Mouse (Mus musculus) Patski (cell line): Measurements from ENCODE around the gene Sel1l2. TPM values are rescaled to one million over a fixed set of nuclear protein-coding genes. Genes with fewer than 3 reads are reported as not detected.

ENCODE experiments used
- ATAC-seq: fragments of 100-300 bp; one replicate; pipeline ENCODE4 v1.8.0; 2021
- CTCF ChIA-PET: fragments of 350-600 bp; sonication (Branson Sonifier 250); formaldehyde crosslinking; loops from one replicate; lab custom pipeline; 2022; ENCODE audit warnings: inconsistent platforms; lab: Charles Lee
- POLR2A ChIA-PET: fragments of 350-600 bp; sonication (Branson Sonifier 250); formaldehyde crosslinking; loops from one replicate; lab custom pipeline; 2022; ENCODE audit warnings: antibody characterized with exemption, inconsistent platforms; lab: Charles Lee
- DNase-seq: peaks from one replicate; pipeline ENCODE4 v3.0.0-alpha.2; 2011; ENCODE audit warnings: low read depth, low spot score
- H3K27me3 ChIP-seq: fragments of 371-371 bp; one replicate; pipeline ENCODE4 v1.5.1; 2021
- CTCF ChIP-seq: fragments of 100-300 bp; IDR thresholded peaks from one replicate; pipeline ENCODE4 v1.5.1; 2021
- in situ Hi-C: fragments of 300-500 bp; cut with MboI; formaldehyde crosslinking; loops from 3 replicates; pipeline ENCODE4 v1.11.1; 2018; ENCODE audit warnings: low pct_unique_long_range_greater_than_20kb, mixed read lengths
- polyA plus RNA-seq: library from polyadenylated mRNA; unstranded; gene quantifications from one replicate; pipeline ENCODE4 v1.2.3, GENCODE M21; 2021

The Sel1l2 gene
- polyA plus RNA-seq: not detected

DNA sequence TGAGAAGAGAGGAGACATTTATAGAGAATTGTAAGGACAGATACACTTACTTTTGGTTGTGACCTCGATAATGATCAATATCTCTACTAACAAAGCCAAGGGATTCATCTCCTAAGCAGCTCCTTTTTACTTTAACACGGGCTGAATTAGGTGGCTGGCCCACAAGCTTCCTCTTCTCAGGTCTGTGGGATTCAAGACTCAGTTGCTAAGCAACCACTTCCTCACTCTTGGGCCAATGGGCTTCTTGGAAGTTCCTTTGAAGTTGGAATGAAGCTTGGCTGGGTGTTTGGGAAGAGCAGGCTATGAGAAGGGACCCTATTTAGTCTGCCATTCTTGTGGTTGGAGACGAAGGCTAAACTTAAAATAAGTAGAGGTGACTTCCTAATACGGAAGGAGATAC, at the start of gene Sel1l2:
Gene Sel1l2, minus strand, starts transcription at position 182 of the 400 bp plus-strand sequence.
- CTCF ChIA-PET: interaction anchor here (2.0 kb wide), 1 partner anchor 11 kb away, joined by 7 read pairs; no protein-coding TSS in a partner anchor
- ATAC-seq: no peak
- peaks cover 56% of the 10 kb centered on the region for H3K27me3 ChIP-seq
- no peak for TF ChIP-seq CTCF
- no peak for DNase-seq
- POLR2A ChIA-PET: no interaction called here
- in situ Hi-C loops: no loop called here

GRCm38 (mm10) chr2:140439081-140439480, 49.6 kb upstream of the Sel1l2 start:
- no peak for DNase-seq
- no peak for ATAC-seq
- H3K27me3 ChIP-seq: peaks cover 4% of the 10 kb centered on the region
- in situ Hi-C loops: no loop called here
- TF ChIP-seq CTCF: no peak
- CTCF ChIA-PET: no interaction called here
- POLR2A ChIA-PET: no interaction called here

DNA sequence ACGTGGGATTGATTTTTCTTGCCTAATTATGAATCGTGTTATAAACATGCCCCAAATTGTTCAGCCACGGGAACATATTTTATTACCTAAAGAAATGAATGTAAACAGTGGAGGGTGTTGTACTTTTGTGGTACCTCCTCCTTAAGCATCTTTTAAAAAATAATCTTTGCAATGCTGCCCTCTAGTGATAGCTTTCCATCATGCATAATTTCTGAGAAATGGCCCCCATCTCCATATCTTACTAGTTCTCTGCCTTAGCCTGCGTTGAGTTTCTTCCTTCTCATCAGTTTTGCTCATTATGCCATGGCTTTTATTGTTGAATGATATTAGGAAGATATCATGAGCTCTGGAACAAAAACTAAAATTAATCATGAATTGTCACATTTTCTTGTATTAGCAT, 37.8 kb upstream of the Sel1l2 start:
- no peaks in the 10 kb centered on the region for H3K27me3 ChIP-seq
- in situ Hi-C loops: no loop called here
- TF ChIP-seq CTCF: peak; percentile 61
- ATAC-seq (no peak), DNase-seq (no peak)
- CTCF ChIA-PET: interaction anchor here (0.7 to 1.8 kb wide), 4 partner anchors 19 to 251 kb away, joined by 3 to 5 read pairs (median 4); no protein-coding TSS in a partner anchor
- POLR2A ChIA-PET: no interaction called here

DNA sequence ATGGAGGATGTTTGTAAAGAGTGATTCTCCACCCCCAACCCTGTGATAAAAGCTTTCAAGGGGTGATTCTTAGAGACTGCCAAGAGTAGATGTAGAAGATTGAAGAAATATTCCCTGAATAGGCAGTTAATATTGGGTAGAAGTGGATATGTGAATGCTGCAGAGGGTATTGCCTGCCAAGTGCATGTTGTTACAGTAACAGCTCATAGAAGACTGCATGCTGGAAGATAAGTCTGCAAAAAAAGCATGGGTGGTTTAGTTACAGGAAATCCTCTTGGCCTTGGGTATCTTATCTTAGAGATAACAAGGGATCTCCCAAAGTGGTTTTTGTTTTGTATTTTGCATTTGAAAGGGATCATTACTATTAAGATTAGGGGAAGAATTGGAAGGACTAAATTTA, 36.3 kb upstream of the Sel1l2 start:
- TF ChIP-seq CTCF: no peak
- no peak for DNase-seq
- ChIA-PET POLR2A (no interaction called here), CTCF (interaction anchor here (1.6 to 1.8 kb wide), 3 partner anchors 21 to 46 kb away, joined by 3 to 5 read pairs (median 4); no protein-coding TSS in a partner anchor)
- ATAC-seq: no peak
- H3K27me3 ChIP-seq: no peaks in the 10 kb centered on the region
- in situ Hi-C loops: no loop called here

- peaks cover 29% of the 10 kb centered on the region for H3K27me3 ChIP-seq
- POLR2A ChIA-PET: no interaction called here
- TF ChIP-seq CTCF: no peak
- in situ Hi-C loops: no loop called here
- CTCF ChIA-PET: interaction anchor here (1.0 to 1.2 kb wide), 2 partner anchors 12 to 13 kb away, joined by 3 read pairs; no protein-coding TSS in a partner anchor
- ATAC-seq: peak; percentile 55
- no peak for DNase-seq
Measured at GRCm38 (mm10) chr2:140395744-140396231, 6.3 kb upstream of the Sel1l2 start.

DNA sequence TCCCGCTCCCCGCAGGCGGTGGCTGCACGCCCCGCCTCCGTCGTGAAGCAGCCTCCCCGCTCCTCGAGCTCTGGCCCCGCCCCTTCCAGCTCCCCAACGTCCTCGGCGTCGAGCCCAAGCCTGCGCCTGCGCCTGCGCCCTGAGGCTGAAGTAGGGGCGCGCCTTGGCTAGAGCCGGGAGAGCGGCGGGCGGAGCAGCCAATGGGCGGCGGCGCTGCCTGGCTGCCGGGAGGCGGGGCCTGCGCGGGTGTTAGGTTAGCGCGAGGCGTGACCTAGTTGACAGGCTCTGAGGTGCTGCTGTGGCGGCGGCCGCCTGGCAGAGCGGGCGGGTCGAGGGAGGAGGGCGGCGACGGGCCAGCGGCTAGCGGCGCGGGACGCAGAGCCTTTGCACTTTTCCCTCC, 5.7 kb upstream of the Sel1l2 start, which contains the start of gene Macrod2:
Gene Macrod2, plus strand, starts transcription at position 131 of the 400 bp plus-strand sequence.
- in situ Hi-C loops: no loop called here
- ATAC-seq: peak; percentile 100
- TF ChIP-seq CTCF: no peak
- ChIA-PET POLR2A (interaction anchor here (1.1 kb wide), 1 partner anchor 17 kb away, joined by 3 read pairs; no protein-coding TSS in a partner anchor), CTCF (interaction anchor here (1.0 to 1.2 kb wide), 2 partner anchors 11 to 14 kb away, joined by 3 read pairs; no protein-coding TSS in a partner anchor)
- peak; percentile 62 for DNase-seq
- peaks cover 35% of the 10 kb centered on the region for H3K27me3 ChIP-seq

DNA sequence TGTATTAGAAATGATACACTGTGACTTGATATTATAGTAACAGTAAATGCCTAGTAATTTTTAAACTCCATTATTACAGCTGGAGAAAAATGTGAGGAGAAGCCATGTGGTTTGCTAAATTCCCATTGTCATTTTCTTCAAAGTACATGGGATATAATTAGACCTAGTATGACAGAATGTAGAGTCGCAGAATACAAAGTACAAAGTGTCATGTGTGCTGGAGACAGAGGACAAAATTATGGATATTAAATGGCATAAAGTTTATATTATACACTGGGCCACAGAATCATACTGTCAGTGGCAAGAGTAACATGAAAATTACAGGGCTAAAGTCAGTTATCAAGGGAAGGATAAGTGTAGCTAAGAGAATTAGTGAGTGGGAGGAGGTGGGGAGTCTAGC, 24.7 kb downstream of the Sel1l2 start:
- in situ Hi-C loops: no loop called here
- TF ChIP-seq CTCF: no peak
- ChIA-PET POLR2A (no interaction called here), CTCF (no interaction called here)
- ATAC-seq: no peak
- DNase-seq: no peak
- peaks cover 46% of the 10 kb centered on the region for H3K27me3 ChIP-seq

GRCm38 (mm10) chr2:140359905-140360304, 29.6 kb downstream of the Sel1l2 start:
- TF ChIP-seq CTCF: no peak
- H3K27me3 ChIP-seq: peaks cover 10% of the 10 kb centered on the region
- DNase-seq (no peak), ATAC-seq (no peak)
- POLR2A ChIA-PET: no interaction called here
- in situ Hi-C loops: no loop called here
- CTCF ChIA-PET: no interaction called here

DNA sequence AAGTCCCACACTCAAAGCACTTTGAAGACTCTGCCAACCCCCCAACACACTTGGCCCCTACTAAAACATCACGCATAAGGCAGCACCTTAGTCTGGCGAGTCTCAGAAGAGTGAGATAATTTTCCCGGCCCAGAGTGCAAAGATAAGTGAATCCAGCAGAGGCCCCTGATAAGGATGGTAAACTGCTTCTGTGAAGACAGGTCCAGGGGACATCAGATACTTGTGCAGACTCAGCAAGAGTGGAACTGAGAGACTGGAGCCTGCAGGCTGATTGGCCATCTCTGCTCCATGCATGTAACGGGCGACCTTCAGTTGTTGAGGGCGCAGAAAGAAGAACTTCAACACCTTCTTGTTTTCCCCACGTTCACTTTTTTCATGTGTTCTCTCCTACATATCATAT, 47.1 kb downstream of the Sel1l2 start:
- no peak for TF ChIP-seq CTCF
- in situ Hi-C loops: no loop called here
- ATAC-seq (no peak), DNase-seq (no peak)
- POLR2A ChIA-PET: no interaction called here
- H3K27me3 ChIP-seq: peaks cover 14% of the 10 kb centered on the region
- CTCF ChIA-PET: no interaction called here

DNA sequence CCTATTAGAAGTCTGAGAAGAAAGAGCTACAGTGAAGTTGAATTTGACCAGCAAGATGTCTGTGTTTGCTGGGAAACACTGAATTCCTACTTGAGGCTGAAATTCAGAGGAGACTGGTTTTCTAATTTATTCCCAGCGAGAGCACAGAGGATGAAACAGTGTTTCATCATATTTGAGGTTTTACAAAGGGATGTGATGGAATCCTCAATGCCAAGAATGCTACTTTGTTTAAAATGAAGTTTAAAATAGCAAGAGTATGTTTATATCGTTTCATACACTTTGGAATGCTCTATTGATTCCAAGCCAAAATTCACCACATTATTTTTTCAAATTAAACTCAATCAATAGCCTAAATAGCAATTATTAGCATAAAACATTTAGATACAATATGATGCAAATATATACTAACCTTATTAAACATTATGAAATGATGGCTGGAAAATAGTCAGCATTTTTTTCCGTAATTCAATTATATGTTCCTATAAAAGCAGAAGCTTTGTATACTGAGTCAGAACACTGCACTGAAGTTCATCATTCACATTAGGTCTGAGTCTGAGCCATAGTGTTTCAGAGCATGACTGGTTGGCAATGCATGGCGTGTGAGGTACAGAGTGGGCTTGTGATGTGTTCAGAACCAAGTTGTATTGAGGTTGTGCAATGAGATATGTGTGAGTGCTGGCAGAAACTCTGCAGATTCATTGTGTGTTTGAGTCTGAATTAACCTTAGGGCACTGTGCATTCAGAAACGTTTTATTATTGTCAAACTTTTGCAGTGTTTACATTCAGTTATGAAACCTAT, 58.8 kb downstream of the Sel1l2 start:
- in situ Hi-C loops: no loop called here
- no peak for DNase-seq
- CTCF ChIA-PET: no interaction called here
- no peak for TF ChIP-seq CTCF
- POLR2A ChIA-PET: interaction anchor here (0.7 kb wide), 1 partner anchor 67 kb away, joined by 4 read pairs; no protein-coding TSS in a partner anchor
- H3K27me3 ChIP-seq: peaks cover 41% of the 10 kb centered on the region
- ATAC-seq: no peak
